Mouse (Mus musculus) lung, postnatal 0 days (tissue): ENCODE measurements around the gene Vmn2r83.

Source experiments
- CTCF ChIP-seq: IDR thresholded peaks from 2 replicates; pipeline ENCODE4 v1.5.1; 2016; ENCODE audit warnings: antibody characterized with exemption, mild to moderate bottlenecking
- EP300 ChIP-seq: IDR thresholded peaks from 2 replicates; pipeline ENCODE4 v1.6.1; 2016; ENCODE audit warnings: antibody characterized with exemption, mild to moderate bottlenecking, control low read depth

DNA sequence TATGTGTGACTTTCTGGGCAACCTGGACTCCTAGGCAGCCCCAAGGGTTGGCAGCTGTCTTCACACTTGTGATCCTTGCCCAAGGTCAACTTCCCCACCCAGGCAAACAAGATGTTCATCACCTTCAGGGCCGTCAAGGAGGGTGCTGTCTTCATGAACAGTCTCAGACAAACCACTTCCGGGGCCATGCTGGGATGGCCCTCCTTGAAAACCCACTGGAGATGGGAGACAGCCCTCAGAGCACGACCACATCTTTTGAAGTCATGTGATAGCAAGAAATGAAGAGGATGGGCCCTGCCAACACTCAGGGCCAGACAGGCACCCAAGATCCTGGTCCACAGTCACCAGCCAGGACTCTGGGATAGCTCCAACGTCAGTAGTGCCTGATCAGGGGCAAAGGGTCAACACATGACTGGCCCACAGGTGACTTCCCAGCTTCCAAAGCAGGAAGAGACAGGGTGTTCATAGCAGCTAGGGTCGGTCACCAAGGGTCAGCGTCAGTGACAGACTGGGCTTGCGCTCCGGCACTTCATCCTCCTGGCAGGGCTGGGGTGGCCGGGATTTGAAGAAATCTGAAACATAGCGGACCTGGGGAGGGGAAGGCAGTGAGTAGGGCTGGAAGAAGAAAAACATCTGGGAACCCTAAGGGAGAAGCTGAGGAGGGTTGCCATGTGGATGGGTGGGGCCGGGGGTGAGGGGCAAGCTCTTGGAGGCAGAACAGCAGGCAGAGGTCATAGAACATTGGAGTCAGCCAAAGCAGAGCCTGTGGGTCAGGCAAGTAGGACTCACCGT, 58.3 kb downstream of the Vmn2r83 start:
- TF ChIP-seq EP300, result no peak
- no peak for TF ChIP-seq CTCF
